Mouse (Mus musculus): Measurements from ENCODE around the gene Gnpnat1. TPM values are rescaled to one million over a fixed set of nuclear protein-coding genes. Genes with fewer than 3 reads are reported as not detected.

Gene Gnpnat1
- 0.59 and 0.73 TPM in 2 replicates for polyA plus RNA-seq (2012; rRNA removed)

GRCm38 (mm10) chr14:45404813-45405212 is at the start of gene Gnpnat1:
Gene Gnpnat1, minus strand, starts transcription at chr14:45404913.

GRCm38 (mm10) chr14:45350931-45351859 is 53.5 kb downstream of the Gnpnat1 start, which contains the start of gene Styx:
Gene Styx, plus strand, starts transcription at chr14:45351093.

GRCm38 (mm10) chr14:45329589-45330181 is 75.0 kb downstream of the Gnpnat1 start, which contains the start of gene Psmc6:
Gene Psmc6, plus strand, starts transcription at chr14:45329788.

Other genes with a start within 250 kb of the Gnpnat1 start
- 1.7 and 1.9 TPM in 2 replicates for gene Gpr137c, start 185.2 kb downstream of the Gnpnat1 start, polyA plus RNA-seq (2012; rRNA removed)
- 2.0 and 2.4 TPM in 2 replicates for gene Txndc16, start 184.6 kb downstream of the Gnpnat1 start, polyA plus RNA-seq (2012; rRNA removed)
- 4.0 and 4.2 TPM in 2 replicates for gene Ero1l, start 86.1 kb downstream of the Gnpnat1 start, polyA plus RNA-seq (2012; rRNA removed)
- gene Psmc6, start 75.1 kb downstream of the Gnpnat1 start, polyA plus RNA-seq (2012; rRNA removed), result 2.2 and 2.7 TPM in 2 replicates
- gene Styx, start 53.8 kb downstream of the Gnpnat1 start, polyA plus RNA-seq (2012; rRNA removed), result 4.1 and 10.1 TPM in 2 replicates
- gene Fermt2, start 125.2 kb upstream of the Gnpnat1 start, polyA plus RNA-seq (2012; rRNA removed), result 5.9 and 6.3 TPM in 2 replicates

All from stomach, adult 2 months (tissue).